Mouse (Mus musculus) testis, adult 2 months (tissue): Measurements from ENCODE around the gene Rgcc.

Experiments used
- CTCF ChIP-seq: fragments of 200-500 bp; IDR thresholded peaks from 2 replicates; pipeline ENCODE4 v1.5.1; 2012; ENCODE audit warnings: low read depth, mild to moderate bottlenecking, inconsistent platforms, low read length, moderate library complexity; ENCODE audit not compliant: control insufficient read depth, insufficient read depth, insufficient replicate concordance
- POLR2A ChIP-seq: fragments of 200-500 bp; IDR thresholded peaks from 2 replicates; pipeline ENCODE4 v1.6.1; 2012; ENCODE audit warnings: low read depth, mild to moderate bottlenecking, inconsistent platforms, low read length, moderate library complexity; ENCODE audit not compliant: control insufficient read depth

DNA sequence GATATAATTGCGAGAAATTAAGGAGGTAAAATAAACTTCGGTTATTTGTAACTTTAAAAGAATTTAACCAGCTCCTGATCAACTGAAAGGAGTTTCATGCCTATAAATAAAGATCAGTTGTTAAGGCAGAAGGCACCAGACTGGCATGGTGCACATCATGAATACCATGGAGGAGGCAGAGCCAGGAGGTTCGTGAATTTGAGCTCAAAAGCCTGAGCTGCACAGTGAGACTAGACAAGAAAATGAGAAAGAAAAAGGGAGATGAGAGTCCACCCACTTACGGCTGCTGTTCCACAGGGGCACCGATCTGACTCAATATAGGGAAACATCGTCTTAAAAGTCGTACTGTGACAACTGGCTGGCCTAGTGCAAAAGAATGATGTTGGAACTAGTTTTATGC, 17.5 kb downstream of the Rgcc start:
- TF ChIP-seq POLR2A (no peak), CTCF (no peak)
